Mouse (Mus musculus): ENCODE results near the gene Taf3. TPM values are rescaled to one million over a fixed set of nuclear protein-coding genes. Genes with fewer than 3 reads are reported as not detected.

Taf3 gene
- polyA plus RNA-seq (2017; shearing (Covaris generic)) = 10 to 100 TPM; 16.5 to 17.0 TPM

GRCm38 (mm10) chr2:10048461-10048860 is at the start of gene Taf3:
Gene Taf3, minus strand, starts transcription at chr2:10048596.
- ATAC-seq = peak; percentile 95

- no peak for ATAC-seq
These were observed 46.1 kb upstream of the Taf3 start for GRCm38 (mm10) chr2:10094327-10095100.

GRCm38 (mm10) chr2:10087256-10087850 is 39.0 kb upstream of the Taf3 start:
- ATAC-seq = no peak

DNA sequence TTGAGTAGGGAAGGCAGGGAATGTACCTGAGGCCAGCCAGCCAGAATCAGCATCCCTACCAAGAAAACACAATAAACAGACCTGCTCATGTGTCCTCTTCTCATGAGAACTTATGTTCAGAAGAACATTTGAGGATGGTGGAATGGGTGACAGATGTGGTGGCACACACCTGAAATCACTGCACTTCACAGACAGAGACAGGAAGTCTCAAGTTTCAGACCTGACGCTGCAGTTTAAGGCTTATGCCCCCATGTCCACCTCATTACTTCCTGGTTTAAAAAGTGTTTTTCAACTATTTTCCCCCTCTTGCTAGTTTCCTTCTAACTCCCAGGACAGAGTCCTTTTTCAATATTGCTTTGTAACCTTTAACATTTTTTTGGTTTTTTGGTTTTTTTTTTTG is 34.3 kb upstream of the Taf3 start:
- no peak for ATAC-seq

DNA sequence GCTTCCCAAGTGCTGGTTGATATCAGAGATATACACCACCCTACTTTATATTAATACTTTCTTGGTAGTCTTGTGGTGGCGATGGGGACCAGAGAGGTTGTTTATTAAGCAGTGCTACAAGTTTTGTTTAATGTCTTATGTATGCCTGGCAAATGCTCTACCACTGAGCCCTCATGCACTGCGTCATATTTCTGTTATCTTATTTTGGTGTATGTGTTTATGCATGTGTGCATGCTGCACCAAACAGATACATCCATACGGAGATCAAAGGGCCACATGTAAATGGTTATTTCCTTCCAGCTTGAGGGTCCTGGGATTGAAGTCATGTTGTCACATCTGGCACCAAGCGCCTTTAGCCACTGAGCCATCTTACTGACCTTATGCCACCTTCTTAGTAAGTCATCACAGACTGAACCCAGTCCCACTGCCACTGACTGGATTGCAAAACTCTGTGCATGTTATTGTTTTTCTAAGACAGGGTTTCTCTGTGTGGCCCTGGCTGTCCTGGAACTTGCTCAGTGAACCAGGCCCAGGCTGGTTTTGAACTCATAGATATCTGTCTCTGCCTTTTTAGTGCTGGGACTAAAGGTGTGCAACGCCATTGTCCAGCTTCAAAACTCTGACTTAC is 33.2 kb upstream of the Taf3 start:
- no peak for ATAC-seq

- peak; percentile 98 for ATAC-seq
These were observed 32.1 kb upstream of the Taf3 start, which contains the start of the genes Atp5c1 and Kin for GRCm38 (mm10) chr2:10080310-10081010. Gene Atp5c1, minus strand, starts transcription at chr2:10080510. Gene Kin, plus strand, starts transcription at chr2:10080593.

GRCm38 (mm10) chr2:10079745-10080309 is 31.4 kb upstream of the Taf3 start:
- peak; percentile 55 for ATAC-seq

GRCm38 (mm10) chr2:10076675-10077074 is 28.3 kb upstream of the Taf3 start:
- no peak for ATAC-seq

DNA sequence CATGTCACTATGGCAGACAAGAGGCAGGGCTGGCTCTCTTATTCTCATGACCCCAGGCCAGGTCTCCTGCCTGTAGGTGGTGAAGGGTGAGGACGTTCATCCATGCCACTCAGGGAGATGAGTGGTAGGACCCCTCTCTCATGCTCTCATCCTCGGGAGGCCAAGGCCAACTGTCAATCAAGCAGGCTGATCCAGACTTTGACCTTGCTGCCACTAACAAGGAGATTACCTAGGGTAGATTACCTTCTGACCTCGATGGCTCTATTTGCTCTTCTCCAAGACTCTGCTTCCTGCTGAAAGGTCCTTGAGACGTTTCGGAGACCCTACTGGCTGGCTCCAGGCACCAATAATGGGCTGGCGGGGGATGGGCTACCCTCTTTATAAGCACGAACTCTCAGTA is 26.1 kb upstream of the Taf3 start:
- ATAC-seq = no peak

DNA sequence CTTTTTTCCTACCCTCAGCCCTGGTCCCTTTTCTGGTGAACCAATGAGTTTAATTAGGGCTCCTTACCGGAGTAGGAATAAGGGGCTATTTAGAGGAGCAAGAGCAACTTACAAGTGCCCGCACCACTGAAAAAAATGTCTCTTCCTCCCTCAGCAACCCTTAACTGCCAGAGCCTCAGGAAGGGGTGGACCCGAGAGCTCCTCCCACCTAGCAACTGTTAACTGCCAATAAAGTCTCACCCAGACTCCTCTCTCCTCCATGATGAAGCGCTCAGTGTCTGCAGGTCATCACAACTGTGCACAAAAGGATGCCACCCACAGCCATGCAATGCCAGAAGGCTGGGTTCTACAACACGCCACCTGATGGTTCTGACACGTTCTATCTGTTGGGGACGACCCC is 23.4 kb upstream of the Taf3 start:
- no peak for ATAC-seq

DNA sequence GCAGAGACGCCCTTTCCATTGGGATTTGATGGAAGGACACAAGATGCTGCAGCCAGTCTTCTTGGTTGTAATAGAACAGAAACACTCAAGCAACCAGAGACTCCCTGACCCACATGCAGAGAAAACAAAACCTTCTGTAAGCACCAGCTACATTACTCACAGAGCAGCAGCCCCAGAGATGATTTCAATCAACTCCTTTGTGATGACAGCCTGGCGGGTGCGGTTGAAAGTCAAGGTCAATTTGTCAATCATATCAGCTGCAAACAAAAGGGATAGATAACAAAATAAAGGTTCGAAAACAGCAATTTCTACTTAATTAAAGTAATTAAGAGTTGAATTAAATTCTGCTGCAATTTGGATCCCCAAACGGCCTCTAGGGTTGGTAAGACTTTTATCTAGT is 10.4 kb upstream of the Taf3 start:
- no peak for ATAC-seq

GRCm38 (mm10) chr2:10051996-10052395 is 3.6 kb upstream of the Taf3 start:
- no peak for ATAC-seq

- ATAC-seq = no peak
These were observed 2.5 kb upstream of the Taf3 start for GRCm38 (mm10) chr2:10050878-10051277.

- no peak for ATAC-seq
These were observed 1.1 kb upstream of the Taf3 start for GRCm38 (mm10) chr2:10049456-10049855.

DNA sequence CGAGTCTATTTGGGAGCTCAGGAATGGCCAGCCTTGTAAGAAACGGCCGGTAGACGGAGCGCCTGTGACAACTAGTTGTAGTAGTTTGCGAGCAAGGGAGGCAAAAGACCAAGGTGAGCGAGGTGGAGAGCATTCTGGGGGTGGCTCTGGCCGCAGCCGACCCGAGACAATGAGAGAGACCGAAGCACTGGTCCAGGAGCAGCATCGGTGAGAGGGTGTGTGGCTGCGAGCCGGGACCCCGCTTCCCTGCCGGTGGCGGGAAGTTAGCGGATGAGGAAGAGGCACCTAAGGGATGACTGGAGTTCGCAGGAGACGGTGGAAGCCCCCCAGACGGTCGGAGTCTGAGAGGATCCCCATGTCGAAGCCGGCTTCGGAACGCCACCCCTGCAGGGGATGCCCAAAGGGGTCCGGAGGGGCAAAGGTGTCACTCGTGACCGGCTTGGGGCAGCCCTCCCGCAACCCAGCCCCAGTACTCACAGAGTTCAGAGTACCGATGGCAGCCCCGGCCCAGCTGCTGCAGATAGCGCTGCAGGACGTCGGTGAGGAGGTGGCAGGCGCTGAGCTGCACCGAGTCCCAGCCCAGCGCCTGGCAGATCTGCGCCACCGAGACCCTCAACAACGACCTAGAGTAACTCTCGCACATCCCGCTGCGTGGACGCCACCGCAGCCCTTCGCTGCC is 499 bp downstream of the Taf3 start:
- ATAC-seq = peak; percentile 10

DNA sequence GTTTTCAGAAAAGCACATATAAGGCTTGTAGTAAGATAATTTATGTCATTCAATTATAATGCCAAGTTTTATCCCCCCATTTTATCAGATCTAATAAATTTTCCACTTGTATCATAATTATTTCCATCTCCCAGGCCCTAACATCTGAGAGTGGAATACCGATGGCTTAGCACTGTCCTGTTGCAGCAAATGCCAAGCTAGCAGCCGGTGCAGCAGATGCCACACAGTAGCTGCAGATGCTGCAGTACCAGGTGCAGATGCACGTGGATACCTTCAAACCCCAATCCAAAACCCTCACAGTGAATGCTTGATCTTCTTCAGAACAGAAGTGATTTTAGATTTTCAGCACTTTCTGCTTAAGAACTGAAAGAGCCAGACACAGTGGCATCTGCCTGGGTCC is 13.4 kb downstream of the Taf3 start:
- no peak for ATAC-seq

- ATAC-seq = peak; percentile 57
These were observed 14.7 kb downstream of the Taf3 start for GRCm38 (mm10) chr2:10033684-10034083.

- no peak for ATAC-seq
These were observed 18.6 kb downstream of the Taf3 start for GRCm38 (mm10) chr2:10029755-10030154.

GRCm38 (mm10) chr2:10024264-10024663 is 24.1 kb downstream of the Taf3 start:
- ATAC-seq = peak; percentile 83

GRCm38 (mm10) chr2:10021296-10021695 is 27.1 kb downstream of the Taf3 start:
- ATAC-seq = no peak

- peak; percentile 39 for ATAC-seq
These were observed 33.3 kb downstream of the Taf3 start for GRCm38 (mm10) chr2:10014951-10015635.
